In the genomic region with DNA sequence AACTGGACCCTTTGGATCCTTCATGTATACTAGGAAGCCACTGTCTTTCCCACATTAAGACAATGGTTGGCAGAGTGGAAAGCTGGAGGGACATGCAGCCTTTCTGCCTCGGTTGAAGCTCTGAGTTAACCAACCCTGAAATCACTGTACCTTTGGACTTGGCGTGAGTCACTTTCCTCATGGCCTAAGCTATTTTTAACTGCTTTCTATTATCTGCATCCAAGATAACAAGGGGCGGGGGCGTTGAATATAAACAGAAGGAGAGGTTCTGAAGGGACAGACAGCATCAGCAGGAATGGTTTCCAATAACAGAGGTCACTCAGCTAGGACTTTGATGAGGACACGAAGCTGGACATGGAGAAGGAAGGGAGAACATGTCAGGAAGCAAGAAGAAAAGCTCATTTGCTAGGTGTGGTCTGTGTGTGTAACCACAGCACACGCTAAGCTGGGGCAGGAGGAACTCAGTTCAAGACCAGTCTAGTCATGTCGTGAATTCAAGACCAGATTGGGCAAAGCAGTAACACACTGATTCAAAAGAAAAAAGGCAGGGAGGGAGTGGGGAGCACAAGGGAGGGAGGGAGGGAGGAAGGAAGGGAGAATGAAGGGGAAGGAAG, we compare ENCODE assay signal across 17 mouse cellular contexts.
DNase-seq lines count a peak whose midpoint lies in the region; ATAC-seq and TF ChIP-seq lines count a peak whose summit lies in the region.
"Had no signal": no experiment of that assay in that cellular context is flagged by ENCODE, and none has a peak within 500 bp of the region (broad histone marks: within the 10 kb centered on the region; RNA-seq: fewer than 3 reads in every experiment).

No protein-coding gene starts in this region.

- TF ChIP-seq EP300 in liver, postnatal 0 days (IDR thresholded peaks at IDR 0.05; ENCODE audit: low read depth) = no peak

- peaks cover 5% of the 10 kb centered on the region; the same call in 1 of the 2 replicates for H3K9me3 ChIP-seq in liver, postnatal 0 days (ENCODE audit: low read length)
- H3K9me3 ChIP-seq in liver, embryonic 11.5 days (ENCODE audit: control insufficient read depth, low read length) = no peaks in the 10 kb centered on the region
- H3K9me3 ChIP-seq in heart, embryonic 14.5 days (ENCODE audit: control insufficient read depth, low read length) = peaks cover 6% of the 10 kb centered on the region
- H3K9me3 ChIP-seq in stomach, embryonic 14.5 days (ENCODE audit: control insufficient read depth, low read depth, low read length) = peaks cover 3% of the 10 kb centered on the region; the same call in 1 of the 2 replicates
- peaks cover 4% of the 10 kb centered on the region; the same call in 1 of the 2 replicates for H3K9me3 ChIP-seq in hindbrain, embryonic 10.5 days
- H3K9me3 ChIP-seq: limb, embryonic 10.5 days had no signal

- peak; percentile 89 for DNase-seq in heart, adult 11 months
- no peak for DNase-seq in heart, postnatal 25 days (ENCODE audit: low spot score)
- DNase-seq in liver, postnatal 0 days = no peak
- no peak for DNase-seq in liver, embryonic 11.5 days (ENCODE audit: low spot score)
- no peak for DNase-seq in hindbrain, embryonic 10.5 days (ENCODE audit: low spot score)
- DNase-seq in frontal cortex, postnatal 10 days (ENCODE audit: low spot score in 2 of 2) = no peak
- DNase-seq: adrenal gland, postnatal 14 days; B cell, adult 2 months; cerebellum, postnatal 25 days; gastrocnemius, adult 2 months; kidney, postnatal 14 days; thymus, adult 18-20 months had no signal

- H3K27ac ChIP-seq in liver, postnatal 0 days (ENCODE audit: low read depth) = no peak overlapping the region
- H3K27ac ChIP-seq in liver, embryonic 11.5 days (ENCODE audit: low read depth, low read length) = no peak overlapping the region
- H3K27ac ChIP-seq in heart, embryonic 14.5 days (replicated peaks in 1 of 2; ENCODE audit: control insufficient read depth in 1 of 2, insufficient read depth in 1 of 2, low read depth in 2 of 2, low read length in 2 of 2) = peak overlapping the region; percentile 26 to 56; a peak in 2 of 4 replicates
- no peak overlapping the region for H3K27ac ChIP-seq in stomach, embryonic 14.5 days (ENCODE audit: low read length)
- no peak overlapping the region for H3K27ac ChIP-seq in hindbrain, embryonic 10.5 days
- H3K27ac ChIP-seq: gastrocnemius, adult 2 months; hindbrain, embryonic 12.5 days; limb, embryonic 10.5 days had no signal

- no peak overlapping the region for H3K4me3 ChIP-seq in liver, postnatal 0 days (ENCODE audit: low read depth, low read length)
- no peak overlapping the region for H3K4me3 ChIP-seq in liver, embryonic 11.5 days (ENCODE audit: low read depth, low read length)
- no peak overlapping the region for H3K4me3 ChIP-seq in heart, embryonic 14.5 days (ENCODE audit: control insufficient read depth in 1 of 2, insufficient read depth in 1 of 2, low read depth in 1 of 2, low read length in 2 of 2)
- no peak overlapping the region for H3K4me3 ChIP-seq in stomach, embryonic 14.5 days (ENCODE audit: low read depth, low read length)
- H3K4me3 ChIP-seq in hindbrain, embryonic 10.5 days = no peak overlapping the region
- H3K4me3 ChIP-seq: gastrocnemius, adult 2 months; hindbrain, embryonic 12.5 days; limb, embryonic 10.5 days; megakaryocyte, embryonic 14.5 days had no signal

- ATAC-seq in liver, postnatal 0 days = peak; percentile 51; the same call in 1 of the 2 replicates
- ATAC-seq in liver, embryonic 11.5 days (replicated peaks; ENCODE audit: low FRiP score) = no peak
- ATAC-seq in heart, embryonic 14.5 days (ENCODE audit: insufficient number of reproducible peaks, insufficient read depth, low FRiP score, low read depth) = no peak
- ATAC-seq in stomach, embryonic 14.5 days (ENCODE audit: insufficient number of reproducible peaks, insufficient read depth, low FRiP score, low read depth) = peak; percentile 42; the same call in 1 of the 2 replicates

- H3K4me2 ChIP-seq in liver, postnatal 0 days (ENCODE audit: low read depth, low read length) = no peak overlapping the region
- no peak overlapping the region for H3K4me2 ChIP-seq in liver, embryonic 11.5 days
- H3K4me2 ChIP-seq in heart, embryonic 14.5 days (ENCODE audit: low read length) = peak overlapping the region; percentile 12; the same call in 1 of the 2 replicates
- H3K4me2 ChIP-seq in stomach, embryonic 14.5 days (replicated peaks; ENCODE audit: low read depth, low read length) = no peak overlapping the region
- H3K4me2 ChIP-seq: hindbrain, embryonic 12.5 days had no signal

- intact Hi-C loops in heart, postnatal 25 days (cut with DNase I) = no loop called here

- WGBS in liver, postnatal 0 days (ENCODE audit: insufficient replicate concordance) = 26% methylated on average over 7 of the region's 7 CpGs
- WGBS in liver, embryonic 11.5 days = 40% methylated on average over 7 of the region's 7 CpGs
- WGBS in heart, embryonic 14.5 days = 8% methylated on average over 7 of the region's 7 CpGs
- 35% methylated on average over 7 of the region's 7 CpGs for WGBS in stomach, embryonic 14.5 days
- 74% methylated on average over 7 of the region's 7 CpGs for WGBS in hindbrain, embryonic 10.5 days

- no peaks in the 10 kb centered on the region for H3K4me1 ChIP-seq in liver, postnatal 0 days (ENCODE audit: insufficient read depth)
- H3K4me1 ChIP-seq in liver, embryonic 11.5 days (replicated peaks; ENCODE audit: control insufficient read depth, insufficient read depth, low read length) = peaks cover 4% of the 10 kb centered on the region; the same call in 1 of the 2 replicates
- peaks cover 5 to 14% of the 10 kb centered on the region in 2 experiments for H3K4me1 ChIP-seq in heart, embryonic 14.5 days (ENCODE audit: control insufficient read depth in 2 of 2, insufficient read depth in 2 of 2, low read length in 2 of 2)
- no peaks in the 10 kb centered on the region for H3K4me1 ChIP-seq in stomach, embryonic 14.5 days (ENCODE audit: control insufficient read depth, insufficient read depth, low read length)
- H3K4me1 ChIP-seq in hindbrain, embryonic 10.5 days (replicated peaks) = no peaks in the 10 kb centered on the region
- H3K4me1 ChIP-seq: hindbrain, embryonic 12.5 days; limb, embryonic 10.5 days had no signal

- no peak for TF ChIP-seq CTCF in liver, postnatal 0 days (IDR thresholded peaks at IDR 0.05; ENCODE audit: low read depth)

- no peaks in the 10 kb centered on the region for H3K36me3 ChIP-seq in liver, postnatal 0 days (replicated peaks; ENCODE audit: insufficient read depth, low read length)
- H3K36me3 ChIP-seq in liver, embryonic 11.5 days (ENCODE audit: control insufficient read depth, insufficient read depth, low read length) = no peaks in the 10 kb centered on the region
- H3K36me3 ChIP-seq in heart, embryonic 14.5 days (ENCODE audit: control insufficient read depth, insufficient read depth, low read length) = no peaks in the 10 kb centered on the region
- H3K36me3 ChIP-seq in stomach, embryonic 14.5 days (ENCODE audit: control insufficient read depth, insufficient read depth, low read length) = no peaks in the 10 kb centered on the region
- no peaks in the 10 kb centered on the region for H3K36me3 ChIP-seq in hindbrain, embryonic 10.5 days
- H3K36me3 ChIP-seq: hindbrain, embryonic 12.5 days; limb, embryonic 10.5 days had no signal

- H3K9ac ChIP-seq in liver, postnatal 0 days (replicated peaks) = no peak overlapping the region
- H3K9ac ChIP-seq in liver, embryonic 11.5 days (ENCODE audit: low read depth, low read length) = no peak overlapping the region
- no peak overlapping the region for H3K9ac ChIP-seq in heart, embryonic 14.5 days (ENCODE audit: low read length)
- no peak overlapping the region for H3K9ac ChIP-seq in stomach, embryonic 14.5 days (replicated peaks; ENCODE audit: low read depth, low read length)
- H3K9ac ChIP-seq: hindbrain, embryonic 12.5 days had no signal

- H3K27me3 ChIP-seq in liver, postnatal 0 days (ENCODE audit: insufficient read depth, low read length) = no peaks in the 10 kb centered on the region
- H3K27me3 ChIP-seq in liver, embryonic 11.5 days (replicated peaks; ENCODE audit: control insufficient read depth, insufficient read depth, low read length) = no peaks in the 10 kb centered on the region
- no peaks in the 10 kb centered on the region for H3K27me3 ChIP-seq in heart, embryonic 14.5 days (ENCODE audit: control insufficient read depth, insufficient read depth, low read length)
- H3K27me3 ChIP-seq in stomach, embryonic 14.5 days (ENCODE audit: control insufficient read depth, insufficient read depth, low read length) = no peaks in the 10 kb centered on the region
- no peaks in the 10 kb centered on the region for H3K27me3 ChIP-seq in hindbrain, embryonic 10.5 days (ENCODE audit: insufficient read depth, poor library complexity, severe bottlenecking)
- H3K27me3 ChIP-seq: hindbrain, embryonic 12.5 days; megakaryocyte, embryonic 14.5 days had no signal

Comparison
In these comparisons a context has a peak if more than half of its experiments do, and no peak if none do; other contexts are left out.
1. ATAC-seq: peak in liver, postnatal 0 days (single experiment) and stomach, embryonic 14.5 days (single experiment); none in liver, embryonic 11.5 days (single experiment) and heart, embryonic 14.5 days (single experiment).
2. H3K27ac ChIP-seq: peak in heart, embryonic 14.5 days (2 of 2); none in liver, postnatal 0 days (single experiment), liver, embryonic 11.5 days (single experiment), stomach, embryonic 14.5 days (single experiment) and hindbrain, embryonic 10.5 days (single experiment).